Mouse (Mus musculus): Measurements from ENCODE around the gene Khdrbs1.

GRCm38 (mm10) chr4:129746106-129746505 lies 4.0 kb upstream of the Khdrbs1 start:
- TF ChIP-seq CTCF (IDR thresholded peaks at IDR 0.05; ENCODE audit: control insufficient read depth, insufficient read depth, insufficient read length) (no peak), MYOG (IDR thresholded peaks at IDR 0.05; ENCODE audit: control insufficient read depth, extremely low read depth, insufficient read length) (no peak), USF1 (IDR thresholded peaks at IDR 0.05; ENCODE audit: low read depth) (no peak), MAX (IDR thresholded peaks at IDR 0.05) (no peak), CEBPB (IDR thresholded peaks at IDR 0.05; ENCODE audit: low read depth) (no peak)

All from C2C12 (cell line).